Mouse (Mus musculus) layer of hippocampus, adult 2 months (tissue): ENCODE measurements around the gene Slc35e3. TPM values are rescaled to one million over a fixed set of nuclear protein-coding genes. Genes with fewer than 3 reads are reported as not detected.

Source experiments
- DNase-seq, 2 experiments: peaks; one replicate each; pipeline ENCODE4 v3.0.0; 2022; ENCODE audit warnings: low spot score in 2 of 2
- H3K27ac ChIP-seq: fragments of 200-600 bp; 2 replicates; pipeline ENCODE4 v1.8.1; 2022
- H3K4me3 ChIP-seq: fragments of 200-600 bp; 2 replicates; pipeline ENCODE4 v1.8.1; 2022; ENCODE audit warnings: mild to moderate bottlenecking
- CTCF ChIP-seq: fragments of 200-600 bp; conservative IDR thresholded peaks from 2 replicates; pipeline ENCODE4 v1.8.1; 2022; ENCODE audit warnings: antibody characterized with exemption, mild to moderate bottlenecking, moderate library complexity
- total RNA-seq, 2 experiments: library from RNA; stranded (reverse); gene quantifications; 2 replicates each; pipeline ENCODE4 v1.2.3; 2021

Slc35e3 gene
- total RNA-seq, 2 experiments from 2014 or later: 31.4 to 33.1 TPM

- Histone ChIP-seq H3K4me3 (no peak overlapping the region), H3K27ac (no peak overlapping the region)
- TF ChIP-seq CTCF: no peak
- DNase-seq: no peak
These were observed 42.7 kb downstream of the Slc35e3 start for GRCm38 (mm10) chr10:117703506-117703905.

DNA sequence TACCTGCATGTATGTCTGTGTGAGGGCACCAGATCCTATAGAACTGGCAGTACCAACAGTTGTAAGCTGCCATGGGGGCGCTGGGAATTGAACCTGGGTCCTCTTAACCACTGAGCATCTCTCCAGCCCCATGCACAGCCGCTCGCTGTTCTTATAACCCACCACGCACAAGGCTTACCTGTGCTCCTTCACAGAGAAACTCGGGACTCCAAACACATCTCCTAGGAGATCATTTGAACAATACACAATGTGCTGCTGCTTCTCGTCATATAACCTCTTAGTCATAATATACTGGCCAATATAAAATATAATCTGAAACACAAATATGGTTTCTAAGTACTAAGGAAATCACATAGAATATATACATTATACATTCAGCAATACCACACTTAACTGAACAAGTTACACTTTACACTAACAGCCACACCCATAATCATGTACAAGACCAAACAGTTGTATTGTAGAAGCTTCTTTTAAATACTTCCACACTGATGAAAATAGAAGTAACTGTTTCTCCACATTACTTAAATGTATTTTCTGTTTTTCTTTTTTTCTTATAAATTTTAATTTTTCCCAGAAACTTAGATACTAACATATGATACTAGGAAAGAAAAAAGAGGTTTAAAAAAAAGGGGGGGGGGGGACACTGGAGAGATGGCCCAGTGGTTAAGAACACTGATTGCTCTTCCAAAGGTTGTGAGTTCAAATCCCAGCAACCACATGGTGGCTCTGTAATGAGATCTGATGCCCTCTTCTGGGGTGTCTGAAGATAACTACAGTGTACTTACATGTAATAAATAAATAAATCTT lies 43.9 kb downstream of the Slc35e3 start:
- H3K4me3 ChIP-seq: no peak overlapping the region
- no peak overlapping the region for H3K27ac ChIP-seq
- no peak for TF ChIP-seq CTCF
- no peak for DNase-seq

DNA sequence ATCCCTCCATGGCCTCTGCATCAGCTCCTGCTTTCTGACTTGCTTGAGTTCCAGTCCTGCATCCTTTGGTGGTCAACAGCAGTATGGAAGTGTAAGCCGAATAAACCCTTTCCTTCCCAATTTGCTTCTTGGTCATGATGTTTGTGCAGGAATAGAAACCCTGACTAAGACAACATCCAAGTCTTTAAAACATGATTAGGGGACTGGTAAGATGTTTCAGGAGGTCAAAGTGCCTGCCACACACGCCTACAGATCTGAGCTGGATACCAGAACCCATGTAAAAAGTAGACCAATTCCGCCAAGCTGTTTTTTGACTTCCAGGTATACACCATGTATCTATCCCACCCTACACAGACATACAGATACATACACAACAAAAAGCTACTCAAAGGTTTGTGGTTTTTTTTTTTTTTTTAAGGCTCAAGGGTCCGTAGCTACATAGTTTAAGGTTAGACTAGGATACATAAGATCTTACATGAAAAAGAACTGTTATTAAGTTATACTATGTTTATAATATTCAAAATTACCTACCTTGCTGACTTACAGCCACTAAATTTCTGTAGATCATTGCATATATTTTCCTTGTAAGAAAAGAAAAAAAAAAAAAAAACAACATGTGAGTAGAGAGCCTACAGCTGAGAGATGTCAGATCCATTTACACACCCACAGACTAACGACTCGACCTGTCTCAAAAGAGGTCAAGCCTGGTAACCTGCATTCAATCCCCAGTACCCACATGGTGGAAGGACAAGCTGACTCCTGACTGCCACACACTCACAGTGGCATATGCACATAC lies 44.9 kb downstream of the Slc35e3 start:
- Histone ChIP-seq H3K27ac (no peak overlapping the region), H3K4me3 (no peak overlapping the region)
- TF ChIP-seq CTCF: no peak
- no peak for DNase-seq

GRCm38 (mm10) chr10:117700450-117700849 lies 45.7 kb downstream of the Slc35e3 start:
- H3K27ac ChIP-seq: no peak overlapping the region
- DNase-seq: no peak
- no peak for TF ChIP-seq CTCF
- no peak overlapping the region for H3K4me3 ChIP-seq

GRCm38 (mm10) chr10:117699914-117700313 lies 46.3 kb downstream of the Slc35e3 start:
- no peak for TF ChIP-seq CTCF
- Histone ChIP-seq H3K27ac (no peak overlapping the region), H3K4me3 (no peak overlapping the region)
- DNase-seq: no peak

DNA sequence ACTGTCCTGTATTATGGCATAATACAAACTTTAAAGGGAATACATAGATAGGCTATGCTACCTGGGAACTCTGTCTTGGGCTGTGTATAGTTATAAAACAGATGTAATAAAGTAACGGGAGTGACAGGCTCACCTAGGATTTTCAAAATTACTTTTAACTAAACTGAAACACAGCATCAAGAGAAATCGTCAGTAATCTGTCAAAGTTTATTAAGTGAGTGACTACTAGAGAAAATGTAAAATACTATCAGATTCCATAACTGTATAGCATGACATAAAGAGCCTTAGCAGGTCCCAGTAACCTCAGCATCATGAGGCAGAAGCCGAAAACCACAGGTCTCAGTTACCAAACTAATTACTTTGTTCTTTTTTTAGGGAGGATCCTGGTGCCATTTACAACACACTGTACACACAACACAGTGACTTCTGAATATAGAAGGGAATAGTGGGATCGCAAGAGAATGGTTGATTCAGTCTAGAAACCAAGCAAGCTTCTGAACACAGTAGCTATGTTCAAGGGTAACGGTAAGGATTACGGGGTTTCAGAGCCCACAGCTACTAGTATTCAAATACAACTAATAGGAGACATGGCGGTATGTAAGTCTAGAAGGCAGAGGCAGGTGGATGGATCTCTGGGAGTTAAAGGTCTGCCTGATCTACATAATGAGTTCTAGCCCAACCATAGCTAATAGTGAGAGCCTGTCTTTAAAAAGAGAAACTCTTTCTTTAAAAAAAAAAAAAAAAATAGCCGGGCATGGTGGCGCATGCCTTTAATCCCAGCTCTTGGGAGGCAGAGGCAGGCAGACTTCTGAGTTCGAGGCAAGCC lies 47.6 kb downstream of the Slc35e3 start:
- Histone ChIP-seq H3K27ac (no peak overlapping the region), H3K4me3 (no peak overlapping the region)
- DNase-seq: no peak
- no peak for TF ChIP-seq CTCF

DNA sequence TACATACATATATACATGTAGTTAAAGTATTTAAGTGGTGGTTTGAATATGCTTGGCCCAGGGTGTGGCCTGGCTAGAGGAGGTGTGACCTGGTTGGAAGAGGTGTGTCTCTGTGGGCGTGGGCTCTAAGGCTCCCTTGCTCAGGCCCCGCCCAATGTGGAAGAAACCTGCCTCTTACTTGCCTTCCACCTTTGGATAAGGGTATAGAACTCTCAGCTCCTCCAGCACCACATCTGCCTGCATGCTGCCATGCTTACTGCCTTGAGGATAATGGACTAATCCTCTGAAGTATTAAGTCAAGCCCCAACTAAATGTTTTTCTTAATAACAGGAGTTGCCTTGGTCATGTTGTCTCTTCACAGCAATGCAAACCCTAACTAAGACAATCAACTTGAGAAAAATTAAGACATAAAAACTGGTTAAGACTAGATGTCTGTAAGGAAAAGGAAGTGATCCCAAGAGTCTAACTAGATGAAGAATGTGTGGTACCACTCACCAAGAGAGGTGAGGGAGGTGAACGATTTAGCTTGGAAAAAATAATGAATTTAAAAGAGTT lies 48.5 kb downstream of the Slc35e3 start:
- no peak overlapping the region for H3K27ac ChIP-seq
- no peak overlapping the region for H3K4me3 ChIP-seq
- no peak for TF ChIP-seq CTCF
- DNase-seq: no peak

GRCm38 (mm10) chr10:117696827-117697560 lies 49.2 kb downstream of the Slc35e3 start:
- no peak for TF ChIP-seq CTCF
- H3K27ac ChIP-seq: no peak overlapping the region
- H3K4me3 ChIP-seq: no peak overlapping the region
- DNase-seq: no peak

DNA sequence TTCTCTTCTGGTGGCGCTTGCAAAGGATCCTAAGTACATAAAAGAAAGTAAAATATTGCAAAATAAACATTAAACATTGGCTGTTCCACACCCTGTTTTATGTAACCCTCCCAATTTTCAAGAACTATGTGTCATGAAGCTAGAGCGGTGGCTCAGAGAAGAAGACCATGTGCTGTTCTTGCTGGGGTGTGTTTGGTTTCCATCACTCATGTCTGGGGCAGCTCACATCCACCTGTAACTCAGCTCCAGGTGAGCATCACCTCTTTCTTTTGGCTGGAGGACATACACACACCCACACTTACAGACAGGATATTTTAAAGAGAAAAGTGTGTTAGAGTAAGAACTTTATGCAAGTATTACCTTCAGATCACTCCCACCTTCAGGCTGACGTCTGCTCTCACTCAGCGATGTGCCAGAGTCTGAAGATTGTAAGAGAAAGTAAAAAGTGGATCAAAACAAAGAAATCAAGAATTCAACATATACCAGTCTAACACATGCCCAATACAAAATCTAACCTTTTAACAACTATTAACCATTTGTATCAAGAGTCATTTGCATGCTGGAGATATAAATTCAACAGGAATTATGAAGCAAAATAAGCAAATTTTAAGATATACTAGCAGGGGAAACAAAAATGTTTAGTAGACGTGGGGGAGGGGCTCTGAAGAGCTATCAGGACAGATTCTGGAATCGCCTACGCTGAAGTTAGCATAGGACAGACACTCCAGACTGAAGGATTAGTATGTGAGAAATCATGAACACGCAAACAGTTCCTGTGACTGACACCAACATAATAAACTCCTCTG lies 49.9 kb downstream of the Slc35e3 start:
- no peak for DNase-seq
- no peak for TF ChIP-seq CTCF
- H3K27ac ChIP-seq: no peak overlapping the region
- no peak overlapping the region for H3K4me3 ChIP-seq

GRCm38 (mm10) chr10:117695605-117696004 lies 50.6 kb downstream of the Slc35e3 start:
- no peak for TF ChIP-seq CTCF
- Histone ChIP-seq H3K27ac (no peak overlapping the region), H3K4me3 (no peak overlapping the region)
- DNase-seq: no peak

DNA sequence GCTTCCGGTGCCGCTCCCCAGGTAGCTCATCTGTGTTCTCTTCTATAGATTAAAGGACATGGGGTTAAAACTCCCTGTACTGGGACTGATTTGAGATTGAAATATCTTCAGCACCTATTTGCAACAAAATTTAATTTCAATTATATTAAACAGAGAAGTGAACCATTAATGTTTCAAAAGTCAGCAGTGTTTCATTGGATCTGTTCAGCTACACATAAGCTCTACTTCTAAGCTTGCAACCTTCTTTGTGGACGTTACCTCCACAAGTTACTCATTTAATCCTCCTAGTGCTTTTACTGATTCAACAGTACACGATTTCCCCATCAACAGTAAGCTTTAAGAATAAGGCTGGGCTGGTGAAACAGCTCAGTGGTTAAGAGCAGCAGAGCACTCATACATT lies 51.1 kb downstream of the Slc35e3 start:
- no peak for TF ChIP-seq CTCF
- DNase-seq: no peak
- Histone ChIP-seq H3K4me3 (no peak overlapping the region), H3K27ac (no peak overlapping the region)
